8 mouse cellular contexts compared by ENCODE assay signal in the genomic region with DNA sequence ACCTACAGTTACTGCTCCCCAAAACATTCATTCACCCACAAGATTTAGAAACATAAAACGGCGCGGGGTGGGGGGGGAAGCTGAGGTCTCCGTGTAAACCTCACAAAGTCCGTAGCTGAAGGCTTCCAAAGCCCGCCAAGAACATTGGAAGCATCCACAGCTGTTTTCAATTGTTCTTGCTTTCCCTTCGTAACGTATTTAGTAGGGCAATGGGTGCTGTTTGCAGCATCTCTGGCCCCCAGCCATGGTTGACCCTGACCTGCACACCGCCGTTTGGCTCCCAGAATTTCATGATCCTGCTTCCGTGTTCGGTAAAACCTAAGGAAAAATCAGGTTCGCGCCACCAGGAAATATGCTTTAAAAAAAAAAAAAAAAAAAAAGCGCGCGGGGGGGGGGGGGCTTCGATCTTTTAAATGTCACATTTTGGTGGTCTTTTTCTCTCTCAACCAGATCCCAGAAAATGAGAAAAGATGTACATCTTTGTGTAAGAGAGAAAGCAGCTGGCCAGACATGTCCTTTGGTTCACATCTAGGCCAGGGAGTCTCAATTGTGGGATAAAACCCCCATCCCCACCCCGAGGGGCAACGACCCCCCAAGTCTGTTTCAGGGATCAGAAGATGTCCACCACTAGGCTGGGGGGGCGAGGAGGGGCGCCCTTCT. TPM values are rescaled to one million over a fixed set of nuclear protein-coding genes. Genes with fewer than 3 reads are reported as not detected.
DNase-seq lines count a peak whose midpoint lies in the region; ATAC-seq and TF ChIP-seq lines count a peak whose summit lies in the region.

No protein-coding gene starts in this region.

- peak overlapping the region; percentile 86 for H3K9ac ChIP-seq in heart, embryonic 13.5 days
- peak overlapping the region; percentile 34 for H3K9ac ChIP-seq in liver, embryonic 11.5 days (ENCODE audit: low read depth, low read length)

- peak overlapping the region; percentile 61 for H3K4me3 ChIP-seq in heart, embryonic 13.5 days
- peak overlapping the region; percentile 53 for H3K4me3 ChIP-seq in liver, embryonic 11.5 days (ENCODE audit: low read depth, low read length)
- H3K4me3 ChIP-seq in olfactory bulb, adult 2 months (ENCODE audit: insufficient read depth, low read depth, low read length): peak overlapping the region; percentile 52

- DNase-seq in kidney, postnatal 10 days: peak; percentile 34
- no peak for DNase-seq in kidney, postnatal 36 days
- DNase-seq in cerebellum, adult 9-10 months: peak; percentile 39
- no peak for DNase-seq in liver, embryonic 11.5 days (ENCODE audit: low spot score)
- no peak for DNase-seq in left cerebral cortex, postnatal 36 days (ENCODE audit: low spot score in 2 of 2)
- DNase-seq in thymus, postnatal 0 days (ENCODE audit: low spot score): no peak

- TF ChIP-seq POLR2A in olfactory bulb, adult 2 months (IDR thresholded peaks at IDR 0.05; ENCODE audit: insufficient read depth, low read depth, low read length): no peak

- ATAC-seq in heart, embryonic 13.5 days (ENCODE audit: extremely low read depth, insufficient number of reproducible peaks, low FRiP score, low TSS enrichment): no peak
- ATAC-seq in liver, embryonic 11.5 days (replicated peaks; ENCODE audit: low FRiP score): no peak

- H3K4me2 ChIP-seq in heart, embryonic 13.5 days: peak overlapping the region; percentile 77
- peak overlapping the region; percentile 68 for H3K4me2 ChIP-seq in liver, embryonic 11.5 days

- H3K27ac ChIP-seq in heart, embryonic 13.5 days (replicated peaks): peak overlapping the region; percentile 78
- 0 out of 2 replicates have a peak overlapping the region, but pooled peaks have one; percentile 10 for H3K27ac ChIP-seq in liver, embryonic 11.5 days (ENCODE audit: low read depth, low read length)
- H3K27ac ChIP-seq in olfactory bulb, adult 2 months (ENCODE audit: insufficient read depth, low read depth, low read length): peak overlapping the region; percentile 65

- no peak for TF ChIP-seq CTCF in olfactory bulb, adult 2 months (IDR thresholded peaks at IDR 0.05; ENCODE audit: insufficient read depth, low read depth, low read length)

- H3K36me3 ChIP-seq in heart, embryonic 13.5 days: no peaks in the 10 kb centered on the region
- no peaks in the 10 kb centered on the region for H3K36me3 ChIP-seq in liver, embryonic 11.5 days (ENCODE audit: control insufficient read depth, insufficient read depth, low read length)

- intact Hi-C loops in left cerebral cortex, postnatal 36 days (cut with DNase I): loop anchor here (2.0 to 10.0 kb wide), 4 partner anchors 144 to 639 kb away; partner anchors contain the start of genes Asb4, Casd1 and Ppp1r9a

- 52% methylated on average over 22 of the region's 22 CpGs for WGBS in heart, embryonic 13.5 days
- 52% methylated on average over 21 of the region's 22 CpGs for WGBS in liver, embryonic 11.5 days
- WGBS in olfactory bulb, adult 2 months: 55% methylated on average over 22 of the region's 22 CpGs

- H3K4me1 ChIP-seq in heart, embryonic 13.5 days: peaks cover 18% of the 10 kb centered on the region
- peaks cover 5% of the 10 kb centered on the region; the same call in 1 of the 2 replicates for H3K4me1 ChIP-seq in liver, embryonic 11.5 days (replicated peaks; ENCODE audit: control insufficient read depth, insufficient read depth, low read length)
- H3K4me1 ChIP-seq in olfactory bulb, adult 2 months (ENCODE audit: control insufficient read depth, insufficient read depth, low read length): peaks cover 4% of the 10 kb centered on the region; the same call in 1 of the 2 replicates

- H3K9me3 ChIP-seq in heart, embryonic 13.5 days: peaks cover 29% of the 10 kb centered on the region
- H3K9me3 ChIP-seq in liver, embryonic 11.5 days (ENCODE audit: control insufficient read depth, low read length): peaks cover 9% of the 10 kb centered on the region; the same call in 1 of the 2 replicates

- no peaks in the 10 kb centered on the region for H3K27me3 ChIP-seq in heart, embryonic 13.5 days (replicated peaks)
- H3K27me3 ChIP-seq in liver, embryonic 11.5 days (replicated peaks; ENCODE audit: control insufficient read depth, insufficient read depth, low read length): no peaks in the 10 kb centered on the region

RNA-seq across cellular contexts. Expression of gene Sgce, which starts 0.8 kb away (rescaled TPM):
- 55.9 and 56.9 TPM in 2 replicates for polyA plus RNA-seq in heart, embryonic 13.5 days (2015; fragmentation: Nextera tagmentation; extraction: Ambion mirVana)
- polyA plus RNA-seq in liver, embryonic 11.5 days (2014; fragmentation: Nextera tagmentation; extraction: Ambion mirVana): 24.0 and 24.7 TPM in 2 replicates
- polyA plus RNA-seq in olfactory bulb, adult 2 months (2012; ENCODE audit: insufficient read depth, insufficient read length, low replicate concordance, missing spikeins): not detected in 2 replicates
- total RNA-seq in left cerebral cortex, postnatal 36 days (2021): 10 to 100 TPM; 30.0 to 34.7 TPM
- polyA plus RNA-seq in thymus, postnatal 0 days (2015; fragmentation: Nextera tagmentation; extraction: Ambion mirVana): 9.7 and 10.2 TPM in 2 replicates

RNA-seq across cellular contexts. Expression of gene Peg10, which starts 0.9 kb away (rescaled TPM):
- polyA plus RNA-seq in heart, embryonic 13.5 days (2015; fragmentation: Nextera tagmentation; extraction: Ambion mirVana): 2.5 and 2.6 TPM in 2 replicates
- polyA plus RNA-seq in liver, embryonic 11.5 days (2014; fragmentation: Nextera tagmentation; extraction: Ambion mirVana): 18.5 and 19.1 TPM in 2 replicates
- polyA plus RNA-seq in olfactory bulb, adult 2 months (2012; ENCODE audit: insufficient read depth, insufficient read length, low replicate concordance, missing spikeins): not detected in 2 replicates
- total RNA-seq in left cerebral cortex, postnatal 36 days (2021): 10 to 100 TPM in 1 of 2 experiments, 1 to 10 TPM in 1; 9.2 to 14.7 TPM
- polyA plus RNA-seq in thymus, postnatal 0 days (2015; fragmentation: Nextera tagmentation; extraction: Ambion mirVana): 0.17 and 0.19 TPM in 2 replicates

Comparison
In these comparisons a context has a peak if more than half of its experiments do, and no peak if none do; other contexts are left out.
1. DNase-seq: peak in kidney, postnatal 10 days (single experiment) and cerebellum, adult 9-10 months (single experiment); none in kidney, postnatal 36 days (0 of 2), liver, embryonic 11.5 days (single experiment), left cerebral cortex, postnatal 36 days (0 of 2) and thymus, postnatal 0 days (single experiment).
2. H3K27ac ChIP-seq: peak in every context shown above with its lines; median percentile 78 in heart, embryonic 13.5 days; 65 in olfactory bulb, adult 2 months; 10 in liver, embryonic 11.5 days.
3. RNA of gene Sgce, which starts 0.8 kb away (polyA plus RNA-seq): 55.9 to 56.9 TPM in heart, embryonic 13.5 days, 24.0 to 24.7 TPM in liver, embryonic 11.5 days and 9.7 to 10.2 TPM in thymus, postnatal 0 days; not detected in olfactory bulb, adult 2 months; every median in the first group is over 10 times any median in the second.
4. Peak in every context shown above with its lines, with median percentiles within 50 percentile points of each other: H3K4me3 ChIP-seq.